Mouse (Mus musculus) G1E (cell line): ENCODE results near the gene Kpna1. TPM values are rescaled to one million over a fixed set of nuclear protein-coding genes. Genes with fewer than 3 reads are reported as not detected.

Source experiments
- ATAC-seq: 2 replicates; pipeline ENCODE4 v1.8.0; 2016; ENCODE audit warnings: mild to moderate bottlenecking; ENCODE audit not compliant: insufficient number of reproducible peaks, poor library complexity, low FRiP score, severe bottlenecking; ENCODE audit errors: extremely low read depth
- DNase-seq: peaks from one replicate; pipeline ENCODE4 v3.0.0; 2012; ENCODE audit warnings: low spot score
- H3K27me3 ChIP-seq: 2 replicates; pipeline ENCODE4 v1.6.1; 2012; ENCODE audit warnings: mild to moderate bottlenecking, low read length, inconsistent platforms; ENCODE audit not compliant: insufficient read depth
- H3K36me3 ChIP-seq: replicated peaks from 2 replicates; pipeline ENCODE3; 2012; ENCODE audit warnings: mild to moderate bottlenecking, inconsistent platforms
- H3K4me1 ChIP-seq: 2 replicates; pipeline ENCODE4 v1.6.1; 2012; ENCODE audit warnings: low read depth, low read length, inconsistent platforms, mixed read lengths; ENCODE audit not compliant: insufficient read depth
- H3K4me3 ChIP-seq: 2 replicates; pipeline ENCODE4 v1.5.1; 2012; ENCODE audit warnings: low read depth, mild to moderate bottlenecking, inconsistent platforms, low read length, moderate library complexity, mixed read lengths
- H3K9me3 ChIP-seq: replicated peaks from 2 replicates; pipeline ENCODE4 v1.6.1; 2012; ENCODE audit warnings: inconsistent platforms
- CTCF ChIP-seq: IDR thresholded peaks from 2 replicates; pipeline ENCODE4 v1.5.1; 2012; ENCODE audit warnings: low read depth, low read length, inconsistent platforms, mixed read lengths
- GATA1 ChIP-seq: IDR thresholded peaks from 2 replicates; pipeline ENCODE4 v1.6.1; 2012; ENCODE audit warnings: borderline replicate concordance, low read length, inconsistent platforms, mixed read lengths
- GATA2 ChIP-seq: IDR thresholded peaks from 2 replicates; pipeline ENCODE4 v1.6.1; 2012; ENCODE audit warnings: low read depth, low read length, inconsistent platforms, borderline replicate concordance
- POLR2AphosphoS5 ChIP-seq: IDR thresholded peaks from 2 replicates; pipeline ENCODE4 v1.6.1; 2012; ENCODE audit warnings: low read depth, low read length, inconsistent platforms; ENCODE audit not compliant: insufficient replicate concordance
- TAL1 ChIP-seq: conservative IDR thresholded peaks from 2 replicates; pipeline ENCODE4 v1.6.1; 2012; ENCODE audit warnings: low read depth, low read length, inconsistent platforms, mixed read lengths
- polyA plus RNA-seq: library from polyadenylated mRNA; stranded (reverse); fragments of >175 nt; gene quantifications from 2 replicates; pipeline ENCODE4 v1.2.3, GENCODE M21; 2012
- total RNA-seq, 2 experiments: library from RNA; stranded (forward) in 1 of 2; stranded (reverse) in 1 of 2; fragments of 200-1000 nt in 1 of 2; fragments of >200 nt in 1 of 2; fragmentation: Nextera tagmentation in 1 of 2; gene quantifications; 2 replicates each; pipeline ENCODE4 v1.2.3; 2014 to 2017

The Kpna1 gene
- total and polyA plus RNA-seq, 3 experiments: 53.7 to 70.1 (median 54.1) TPM

DNA sequence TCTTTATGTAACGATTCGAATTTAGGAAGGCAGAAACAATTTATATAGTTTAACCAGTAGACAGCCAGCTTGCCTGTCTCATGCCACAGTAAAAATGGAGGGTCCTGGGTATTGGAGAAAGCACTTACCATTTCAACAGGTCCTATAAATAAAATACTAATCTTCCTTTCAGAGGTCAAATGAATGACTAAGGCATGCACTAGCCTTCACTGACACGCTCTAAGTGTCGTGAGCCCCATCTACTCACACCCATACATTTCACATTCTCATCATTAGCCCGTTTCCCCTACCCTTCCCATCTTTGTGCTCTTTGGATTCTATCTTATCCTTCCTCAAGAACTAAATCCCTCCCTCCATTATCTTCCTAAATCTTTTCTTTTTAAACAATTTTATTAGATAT, 86.4 kb downstream of the Kpna1 start:
- Histone ChIP-seq H3K36me3 (peaks cover 86% of the 10 kb centered on the region), H3K9me3 (no peaks in the 10 kb centered on the region), H3K4me1 (peaks cover 75% of the 10 kb centered on the region), H3K27me3 (no peaks in the 10 kb centered on the region), H3K4me3 (no peak overlapping the region)
- DNase-seq: no peak
- TF ChIP-seq TAL1 (no peak), CTCF (no peak), GATA1 (no peak), POLR2AphosphoS5 (no peak), GATA2 (no peak)
- no peak for ATAC-seq

DNA sequence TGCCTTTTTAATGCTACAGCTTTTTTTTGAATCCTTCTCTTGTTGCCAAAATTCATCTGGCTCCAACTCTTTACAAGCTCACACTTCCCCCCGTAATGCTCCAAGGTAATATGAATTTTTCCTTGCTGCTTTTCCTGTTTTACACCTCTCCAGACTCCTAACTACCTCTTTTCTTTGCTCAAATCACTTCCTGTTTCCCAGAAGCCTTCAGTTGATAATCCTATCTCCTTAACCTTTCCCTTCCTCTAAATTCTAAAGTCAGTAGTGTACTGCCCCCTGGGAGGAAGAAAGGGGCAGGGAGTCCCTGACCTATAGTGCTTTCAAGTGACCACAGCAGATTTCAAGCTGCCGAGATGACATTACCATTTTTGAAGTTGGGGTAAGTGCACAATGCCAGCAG, 89.1 kb downstream of the Kpna1 start:
- ATAC-seq: no peak
- peaks cover 64% of the 10 kb centered on the region for H3K36me3 ChIP-seq
- H3K4me3 ChIP-seq: no peak overlapping the region
- no peaks in the 10 kb centered on the region for H3K27me3 ChIP-seq
- DNase-seq: no peak
- peaks cover 56% of the 10 kb centered on the region for H3K4me1 ChIP-seq
- no peaks in the 10 kb centered on the region for H3K9me3 ChIP-seq
- TF ChIP-seq CTCF (no peak), GATA2 (no peak), POLR2AphosphoS5 (no peak), GATA1 (no peak), TAL1 (no peak)

- no peaks in the 10 kb centered on the region for H3K27me3 ChIP-seq
- no peak for ATAC-seq
- H3K9me3 ChIP-seq: no peaks in the 10 kb centered on the region
- peaks cover 52% of the 10 kb centered on the region for H3K4me1 ChIP-seq
- H3K4me3 ChIP-seq: peak overlapping the region; percentile 39; the same call in 1 of the 2 replicates
- TF ChIP-seq POLR2AphosphoS5 (no peak), CTCF (no peak), GATA1 (no peak), TAL1 (no peak), GATA2 (no peak)
- DNase-seq: no peak
- peaks cover 57% of the 10 kb centered on the region for H3K36me3 ChIP-seq
These were observed 89.8 kb downstream of the Kpna1 start for GRCm38 (mm10) chr16:36068356-36068755.

DNA sequence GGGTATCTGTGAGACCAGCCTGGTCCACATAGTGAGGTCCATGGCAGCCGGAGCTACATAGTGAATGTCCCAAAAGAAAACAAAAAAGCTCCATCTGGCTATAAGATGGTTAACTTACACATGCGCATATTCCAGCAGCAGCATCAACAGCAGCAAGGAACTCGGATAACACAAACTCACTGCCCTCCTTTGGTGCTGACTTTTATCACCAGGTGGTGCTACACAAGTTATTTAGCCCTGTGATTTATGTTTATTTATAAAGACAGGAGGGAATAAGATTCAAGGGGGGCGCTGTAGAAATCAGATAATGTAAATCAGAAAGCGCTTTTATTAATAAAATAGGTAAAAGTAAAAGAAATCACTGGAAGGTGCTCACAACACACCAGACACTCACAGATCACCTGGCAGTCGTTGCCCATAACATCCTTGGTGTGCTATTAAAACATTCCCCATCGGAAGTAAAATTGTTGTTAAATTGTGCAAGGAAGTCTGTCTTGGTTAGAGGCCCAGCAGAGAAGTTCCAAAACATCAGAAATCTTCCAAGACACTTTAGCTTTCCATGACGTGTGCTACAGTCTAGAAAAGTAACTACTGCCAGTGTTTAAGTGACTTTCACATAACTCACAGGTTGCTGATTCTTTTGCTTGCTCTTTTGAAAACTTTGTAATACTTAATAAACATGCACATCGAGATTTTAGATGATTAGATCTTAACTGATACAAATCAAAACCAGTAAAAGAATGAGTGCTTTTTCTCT, 91.4 kb downstream of the Kpna1 start:
- Histone ChIP-seq H3K36me3 (peaks cover 54% of the 10 kb centered on the region), H3K4me3 (peak overlapping the region; percentile 85), H3K4me1 (peaks cover 52% of the 10 kb centered on the region), H3K9me3 (no peaks in the 10 kb centered on the region), H3K27me3 (no peaks in the 10 kb centered on the region)
- ATAC-seq (no peak), DNase-seq (no peak)
- TF ChIP-seq CTCF: no peak
- no peak for TF ChIP-seq GATA1
- no peak for TF ChIP-seq TAL1
- TF ChIP-seq POLR2AphosphoS5: no peak
- TF ChIP-seq GATA2: no peak

DNA sequence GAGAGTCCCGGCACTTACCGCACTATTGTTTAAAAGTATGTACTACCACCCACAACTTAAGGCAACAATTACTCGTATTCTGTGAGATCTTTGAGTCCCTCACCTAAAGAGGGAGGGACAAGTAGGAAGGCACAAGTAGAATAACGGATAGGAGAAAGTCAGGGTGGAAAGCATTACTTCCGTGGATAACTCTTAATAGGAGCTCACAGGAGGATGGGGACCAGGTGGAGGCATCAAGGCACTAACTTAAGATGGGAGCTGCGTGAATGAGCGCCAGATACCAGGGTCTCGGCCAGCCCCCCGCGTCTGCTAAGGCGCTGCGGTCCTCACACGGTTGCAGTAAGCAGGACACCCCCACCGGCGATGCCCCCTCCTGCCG, 92.5 kb downstream of the Kpna1 start:
- no peak for DNase-seq
- Histone ChIP-seq H3K4me3 (peak overlapping the region; percentile 85), H3K9me3 (no peaks in the 10 kb centered on the region), H3K36me3 (peaks cover 57% of the 10 kb centered on the region), H3K27me3 (no peaks in the 10 kb centered on the region), H3K4me1 (peaks cover 50% of the 10 kb centered on the region)
- no peak for ATAC-seq
- TF ChIP-seq GATA1: no peak
- TF ChIP-seq POLR2AphosphoS5: 0 out of 2 replicates have a peak, but pooled peaks have one; percentile 5

DNA sequence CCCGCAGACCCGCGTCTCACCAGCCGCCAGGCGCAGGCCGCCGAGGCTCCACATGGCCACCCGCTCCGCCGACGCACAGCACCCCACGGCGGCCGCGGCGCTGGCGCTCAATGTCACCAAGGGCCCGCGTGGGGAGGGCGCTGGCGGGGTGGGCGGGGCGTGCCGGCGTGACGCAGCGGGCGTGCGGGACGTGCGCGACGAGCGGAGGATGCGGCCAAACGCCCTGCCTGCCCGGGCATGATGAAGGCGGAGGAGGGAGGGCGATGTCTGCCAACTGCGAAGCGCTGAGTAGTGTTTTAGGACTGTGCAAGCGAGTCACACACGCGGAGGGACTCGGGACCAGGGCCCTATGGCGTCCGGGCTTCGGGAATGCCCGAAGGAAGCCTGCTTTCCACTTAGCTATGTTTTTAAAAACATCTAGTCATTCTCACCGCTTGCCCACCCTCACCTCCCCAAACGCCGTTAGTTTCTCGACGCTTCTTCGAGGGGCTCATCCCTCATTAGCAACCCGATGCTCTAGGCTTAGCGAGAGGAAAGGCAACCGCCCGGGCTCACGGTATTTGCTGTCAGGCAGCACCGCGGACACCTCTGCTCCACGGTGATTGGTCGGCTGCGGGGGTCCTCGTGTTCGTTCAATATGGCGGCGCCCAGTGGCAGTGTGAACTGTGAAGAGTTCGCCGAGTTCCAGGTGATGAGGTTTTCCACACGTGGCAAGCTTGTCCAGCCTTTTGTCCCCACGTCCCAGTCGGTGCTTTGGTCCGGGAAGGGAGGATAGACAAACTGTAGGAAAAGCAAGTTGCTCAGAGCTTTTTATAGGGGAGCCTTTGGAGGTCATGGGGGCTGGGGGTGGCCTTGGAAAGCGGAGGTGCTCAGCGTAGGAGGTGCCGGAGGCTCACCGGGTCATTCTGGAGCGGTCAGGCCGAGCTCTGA, 93.2 kb downstream of the Kpna1 start, which contains the start of the genes Fam162a and Ccdc58:
Gene Fam162a, minus strand, starts transcription at position 145 of the 930 bp plus-strand sequence.
Gene Ccdc58, plus strand, starts transcription at position 236 of the 930 bp plus-strand sequence.
- Histone ChIP-seq H3K4me3 (peak within 1 kb of the TSS; percentile 85), H3K9me3 (no peaks in the 10 kb centered on the region), H3K4me1 (peaks cover 47% of the 10 kb centered on the region), H3K27me3 (no peaks in the 10 kb centered on the region), H3K36me3 (peaks cover 60% of the 10 kb centered on the region)
- DNase-seq (peak; percentile 85), ATAC-seq (peak; percentile 82)
- TF ChIP-seq GATA1 (no peak), POLR2AphosphoS5 (peak; percentile 17; the same call in 1 of the 2 replicates)
